In genomic region chr17:5641436-5641835, GRCm38 (mm10) we compare ENCODE assay signal across 20 mouse cellular contexts.
"Had no signal": no experiment of that assay in that cellular context is flagged by ENCODE, and none has a peak within 500 bp of the region (broad histone marks: within the 10 kb centered on the region; RNA-seq: fewer than 3 reads in every experiment).

No protein-coding gene starts in this region.

- H3K4me1 ChIP-seq: kidney, embryonic 15.5 days; limb, embryonic 12.5 days; limb, embryonic 15.5 days; lung, embryonic 15.5 days; stomach, embryonic 15.5 days had no signal

- H3K36me3 ChIP-seq: kidney, embryonic 15.5 days; limb, embryonic 12.5 days; limb, embryonic 15.5 days; lung, embryonic 15.5 days; stomach, embryonic 15.5 days had no signal

- H3K4me2 ChIP-seq: kidney, embryonic 15.5 days; limb, embryonic 12.5 days; limb, embryonic 15.5 days; liver, embryonic 11.5 days; lung, embryonic 15.5 days; midbrain, embryonic 11.5 days; stomach, embryonic 15.5 days had no signal

- DNase-seq: kidney, adult 8-10 months; kidney, postnatal 10 days; kidney, postnatal 36 days; left cerebral cortex, postnatal 4 days; liver, postnatal 0 days; lung, postnatal 14 days; lung, postnatal 4 days; midbrain, embryonic 14.5 days; right cerebral cortex, adult 18-20 months; right cerebral cortex, postnatal 14 days; right cerebral cortex, postnatal 4 days; thymus, postnatal 25 days had no signal

- H3K27ac ChIP-seq: kidney, embryonic 15.5 days; limb, embryonic 12.5 days; limb, embryonic 15.5 days; liver, embryonic 14.5 days; lung, embryonic 15.5 days; stomach, embryonic 15.5 days had no signal

- H3K4me3 ChIP-seq: kidney, embryonic 15.5 days; limb, embryonic 12.5 days; limb, embryonic 15.5 days; lung, embryonic 15.5 days; stomach, embryonic 15.5 days had no signal

- H3K27me3 ChIP-seq: kidney, embryonic 15.5 days; limb, embryonic 12.5 days; limb, embryonic 15.5 days; lung, embryonic 15.5 days; stomach, embryonic 15.5 days had no signal

- ATAC-seq: liver, postnatal 0 days had no signal

- H3K9me3 ChIP-seq: kidney, embryonic 15.5 days; limb, embryonic 12.5 days; limb, embryonic 15.5 days; lung, embryonic 15.5 days; stomach, embryonic 15.5 days had no signal

- H3K9ac ChIP-seq: kidney, embryonic 15.5 days; limb, embryonic 12.5 days; limb, embryonic 15.5 days; liver, embryonic 14.5 days; liver, postnatal 0 days; lung, embryonic 15.5 days; stomach, embryonic 15.5 days had no signal
